Mouse (Mus musculus): Measurements from ENCODE around the gene Shisa9. TPM values are rescaled to one million over a fixed set of nuclear protein-coding genes. Genes with fewer than 3 reads are reported as not detected.

Gene Shisa9
- polyA plus RNA-seq, 1 experiment from 2014 or later = 0.97 TPM

DNA sequence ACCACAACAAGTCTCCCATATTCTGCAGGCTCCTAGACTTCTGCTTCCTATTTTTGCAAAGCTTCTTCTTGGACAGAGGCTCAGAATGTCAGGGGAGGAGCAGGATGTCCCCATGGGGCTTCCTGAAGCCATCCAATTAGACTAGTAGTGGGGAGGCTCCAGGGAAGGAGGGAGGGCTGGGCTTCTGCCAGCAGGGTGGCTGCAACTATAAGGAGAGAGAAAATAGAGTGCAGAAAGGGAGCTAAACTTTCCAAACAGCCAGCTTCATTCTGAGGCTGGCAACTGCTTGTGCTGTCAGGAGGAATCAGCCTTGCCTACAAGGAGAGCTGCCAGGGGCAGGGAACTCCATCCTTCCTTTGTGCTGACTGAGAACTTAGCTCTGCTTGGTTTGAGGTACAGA is 162.8 kb downstream of the Shisa9 start:
- H3K36me3 ChIP-seq = no peaks in the 10 kb centered on the region
- no peak overlapping the region for H3K27ac ChIP-seq
- H3K9ac ChIP-seq = no peak overlapping the region
- H3K9me3 ChIP-seq = no peaks in the 10 kb centered on the region
- no peaks in the 10 kb centered on the region for H3K27me3 ChIP-seq
- no peak overlapping the region for H3K4me3 ChIP-seq
- H3K4me2 ChIP-seq (replicated peaks) = no peak overlapping the region
- no peak for ATAC-seq (ENCODE audit: low FRiP score, low read depth)
- H3K4me1 ChIP-seq = no peaks in the 10 kb centered on the region

- H3K27me3 ChIP-seq = no peaks in the 10 kb centered on the region
- H3K36me3 ChIP-seq = no peaks in the 10 kb centered on the region
- H3K9ac ChIP-seq = no peak overlapping the region
- no peaks in the 10 kb centered on the region for H3K4me1 ChIP-seq
- ATAC-seq (ENCODE audit: low FRiP score, low read depth) = no peak
- H3K4me3 ChIP-seq = no peak overlapping the region
- no peaks in the 10 kb centered on the region for H3K9me3 ChIP-seq
- WGBS = 82% methylated on average over 4 of the region's 4 CpGs
- no peak overlapping the region for H3K4me2 ChIP-seq (replicated peaks)
- no peak overlapping the region for H3K27ac ChIP-seq
Measured at GRCm38 (mm10) chr16:12151986-12152385, 168.1 kb downstream of the Shisa9 start.

DNA sequence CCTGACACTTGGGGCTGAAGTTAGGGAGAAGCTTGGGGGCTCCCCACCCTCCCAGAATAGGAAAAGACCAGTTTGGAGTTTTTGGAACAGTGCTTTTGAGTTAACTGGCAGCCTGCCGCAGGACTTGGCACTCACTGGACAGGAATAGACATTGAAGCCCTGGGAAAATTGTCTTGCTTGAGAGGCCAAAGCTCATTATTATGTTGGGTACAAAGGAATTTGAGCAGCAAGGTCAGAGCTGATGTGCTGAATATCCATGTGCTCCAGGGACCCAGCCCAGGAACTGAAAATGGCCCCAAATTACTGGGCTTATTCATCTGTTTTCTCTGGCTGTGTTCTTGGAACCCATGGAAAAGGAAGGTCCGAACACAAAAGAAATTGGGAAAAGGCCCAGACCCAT is 170.6 kb downstream of the Shisa9 start:
- Histone ChIP-seq H3K4me3 (no peak overlapping the region), H3K36me3 (no peaks in the 10 kb centered on the region), H3K4me1 (no peaks in the 10 kb centered on the region), H3K9ac (no peak overlapping the region), H3K4me2 (replicated peaks) (no peak overlapping the region), H3K27me3 (no peaks in the 10 kb centered on the region), H3K9me3 (no peaks in the 10 kb centered on the region), H3K27ac (no peak overlapping the region)
- WGBS = 92% methylated on average over 2 of the region's 2 CpGs
- no peak for ATAC-seq (ENCODE audit: low FRiP score, low read depth)

- Histone ChIP-seq H3K9ac (no peak overlapping the region), H3K9me3 (no peaks in the 10 kb centered on the region), H3K27ac (no peak overlapping the region), H3K4me2 (replicated peaks) (no peak overlapping the region), H3K36me3 (no peaks in the 10 kb centered on the region), H3K4me3 (no peak overlapping the region), H3K4me1 (no peaks in the 10 kb centered on the region), H3K27me3 (no peaks in the 10 kb centered on the region)
- WGBS = 76% methylated on average over 1 of the region's 1 CpGs
- no peak for ATAC-seq (ENCODE audit: low FRiP score, low read depth)
Measured at GRCm38 (mm10) chr16:12173482-12174041, 189.6 kb downstream of the Shisa9 start.

DNA sequence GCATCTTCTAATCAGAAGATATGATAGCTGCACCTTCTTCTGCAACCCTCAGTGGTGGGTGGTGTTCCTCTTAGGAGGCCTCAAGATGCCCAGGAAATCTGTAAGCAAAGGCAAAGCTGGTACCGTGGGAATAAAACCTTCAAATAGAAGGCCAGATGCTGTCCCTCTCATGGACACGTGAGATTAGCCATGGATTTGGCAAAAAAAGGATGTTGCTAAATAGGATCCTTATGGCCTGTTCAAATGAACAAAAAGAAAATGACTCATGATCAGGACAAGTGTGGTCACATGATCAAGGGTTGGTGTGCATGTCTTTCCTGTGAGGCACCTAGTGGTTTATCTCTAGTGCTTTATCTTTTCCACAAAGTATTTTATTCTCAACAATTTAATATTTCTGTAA is 194.1 kb downstream of the Shisa9 start:
- 78% methylated on average over 2 of the region's 2 CpGs for WGBS
- H3K4me1 ChIP-seq = no peaks in the 10 kb centered on the region
- no peak overlapping the region for H3K27ac ChIP-seq
- no peaks in the 10 kb centered on the region for H3K27me3 ChIP-seq
- no peak overlapping the region for H3K4me3 ChIP-seq
- no peaks in the 10 kb centered on the region for H3K9me3 ChIP-seq
- no peak for ATAC-seq (ENCODE audit: low FRiP score, low read depth)
- no peak overlapping the region for H3K4me2 ChIP-seq (replicated peaks)
- H3K9ac ChIP-seq = no peak overlapping the region
- no peaks in the 10 kb centered on the region for H3K36me3 ChIP-seq

DNA sequence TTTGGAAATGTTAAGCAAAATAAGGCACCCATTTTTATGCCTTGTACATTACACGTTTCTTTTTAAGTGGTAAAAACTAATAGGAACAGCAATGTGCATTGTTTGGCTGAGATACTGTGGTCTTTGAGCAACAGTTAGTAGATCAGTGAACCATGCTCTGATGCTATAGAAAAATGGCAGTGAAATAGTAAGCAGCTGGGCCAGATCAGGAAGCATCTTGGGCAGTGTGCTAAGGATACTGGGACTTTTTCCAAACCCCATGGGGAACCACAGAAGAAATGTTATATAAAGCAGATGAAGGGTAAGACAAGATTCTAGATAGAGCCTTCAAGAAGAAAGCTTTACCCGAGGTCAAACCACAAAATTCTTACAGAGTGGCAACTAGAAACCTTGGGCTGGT is 205.8 kb downstream of the Shisa9 start:
- H3K4me1 ChIP-seq = no peaks in the 10 kb centered on the region
- H3K36me3 ChIP-seq = no peaks in the 10 kb centered on the region
- no peak overlapping the region for H3K4me3 ChIP-seq
- no peaks in the 10 kb centered on the region for H3K9me3 ChIP-seq
- no peak for ATAC-seq (ENCODE audit: low FRiP score, low read depth)
- no peaks in the 10 kb centered on the region for H3K27me3 ChIP-seq
- H3K27ac ChIP-seq = no peak overlapping the region
- H3K4me2 ChIP-seq (replicated peaks) = no peak overlapping the region
- H3K9ac ChIP-seq = no peak overlapping the region
- 86% methylated on average over 2 of the region's 2 CpGs for WGBS

- Histone ChIP-seq H3K27me3 (no peaks in the 10 kb centered on the region), H3K4me3 (no peak overlapping the region), H3K4me2 (replicated peaks) (no peak overlapping the region), H3K4me1 (no peaks in the 10 kb centered on the region), H3K9me3 (no peaks in the 10 kb centered on the region), H3K36me3 (no peaks in the 10 kb centered on the region), H3K9ac (no peak overlapping the region), H3K27ac (no peak overlapping the region)
- ATAC-seq (ENCODE audit: low FRiP score, low read depth) = no peak
- 94% methylated on average over 4 of the region's 4 CpGs for WGBS
Measured at GRCm38 (mm10) chr16:12196841-12197240, 212.9 kb downstream of the Shisa9 start.

GRCm38 (mm10) chr16:12197611-12198010 is 213.7 kb downstream of the Shisa9 start:
- H3K4me2 ChIP-seq (replicated peaks) = no peak overlapping the region
- no peaks in the 10 kb centered on the region for H3K36me3 ChIP-seq
- no peak overlapping the region for H3K4me3 ChIP-seq
- H3K4me1 ChIP-seq = no peaks in the 10 kb centered on the region
- no peak overlapping the region for H3K27ac ChIP-seq
- H3K9ac ChIP-seq = no peak overlapping the region
- WGBS = 40% methylated on average over 5 of the region's 5 CpGs
- H3K27me3 ChIP-seq = no peaks in the 10 kb centered on the region
- H3K9me3 ChIP-seq = no peaks in the 10 kb centered on the region
- ATAC-seq (ENCODE audit: low FRiP score, low read depth) = no peak

GRCm38 (mm10) chr16:12201216-12201615 is 217.3 kb downstream of the Shisa9 start:
- Histone ChIP-seq H3K4me1 (no peaks in the 10 kb centered on the region), H3K9me3 (no peaks in the 10 kb centered on the region), H3K27me3 (no peaks in the 10 kb centered on the region), H3K27ac (no peak overlapping the region), H3K36me3 (no peaks in the 10 kb centered on the region), H3K9ac (no peak overlapping the region), H3K4me3 (no peak overlapping the region), H3K4me2 (replicated peaks) (no peak overlapping the region)
- no peak for ATAC-seq (ENCODE audit: low FRiP score, low read depth)
- 28% methylated on average over 3 of the region's 3 CpGs for WGBS

GRCm38 (mm10) chr16:12202151-12202550 is 218.2 kb downstream of the Shisa9 start:
- H3K27ac ChIP-seq = no peak overlapping the region
- no peaks in the 10 kb centered on the region for H3K36me3 ChIP-seq
- 68% methylated on average over 3 of the region's 3 CpGs for WGBS
- no peaks in the 10 kb centered on the region for H3K27me3 ChIP-seq
- no peaks in the 10 kb centered on the region for H3K9me3 ChIP-seq
- no peaks in the 10 kb centered on the region for H3K4me1 ChIP-seq
- no peak for ATAC-seq (ENCODE audit: low FRiP score, low read depth)
- H3K4me2 ChIP-seq (replicated peaks) = no peak overlapping the region
- H3K9ac ChIP-seq = no peak overlapping the region
- no peak overlapping the region for H3K4me3 ChIP-seq

GRCm38 (mm10) chr16:12203055-12203454 is 219.1 kb downstream of the Shisa9 start:
- no peaks in the 10 kb centered on the region for H3K4me1 ChIP-seq
- no peaks in the 10 kb centered on the region for H3K36me3 ChIP-seq
- no peak overlapping the region for H3K9ac ChIP-seq
- H3K27me3 ChIP-seq = no peaks in the 10 kb centered on the region
- ATAC-seq (ENCODE audit: low FRiP score, low read depth) = no peak
- H3K9me3 ChIP-seq = no peaks in the 10 kb centered on the region
- H3K4me2 ChIP-seq (replicated peaks) = no peak overlapping the region
- no peak overlapping the region for H3K4me3 ChIP-seq
- no peak overlapping the region for H3K27ac ChIP-seq
- WGBS = 82% methylated on average over 2 of the region's 2 CpGs

DNA sequence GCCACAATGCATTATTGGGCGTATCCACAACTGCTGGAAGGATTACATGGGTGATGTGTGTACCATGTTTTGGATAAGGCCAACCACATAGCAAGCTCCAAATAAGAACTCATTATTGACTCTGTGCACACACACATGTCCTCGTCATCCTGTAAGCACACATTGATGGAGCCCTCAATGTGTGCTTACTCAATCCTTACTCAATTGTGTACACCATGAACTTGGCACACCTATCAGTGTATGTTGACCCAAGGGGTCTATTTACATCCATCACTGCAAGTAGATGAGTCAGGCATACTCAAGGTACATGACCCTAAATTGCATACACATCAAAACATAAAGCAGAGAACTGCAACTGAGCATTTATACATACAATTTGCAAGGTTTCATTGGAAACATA is 220.5 kb downstream of the Shisa9 start:
- H3K4me2 ChIP-seq (replicated peaks) = no peak overlapping the region
- H3K4me3 ChIP-seq = no peak overlapping the region
- H3K27me3 ChIP-seq = no peaks in the 10 kb centered on the region
- no peaks in the 10 kb centered on the region for H3K4me1 ChIP-seq
- no peak overlapping the region for H3K27ac ChIP-seq
- H3K9me3 ChIP-seq = no peaks in the 10 kb centered on the region
- ATAC-seq (ENCODE audit: low FRiP score, low read depth) = no peak
- no peaks in the 10 kb centered on the region for H3K36me3 ChIP-seq
- 83% methylated on average over 2 of the region's 2 CpGs for WGBS
- no peak overlapping the region for H3K9ac ChIP-seq

DNA sequence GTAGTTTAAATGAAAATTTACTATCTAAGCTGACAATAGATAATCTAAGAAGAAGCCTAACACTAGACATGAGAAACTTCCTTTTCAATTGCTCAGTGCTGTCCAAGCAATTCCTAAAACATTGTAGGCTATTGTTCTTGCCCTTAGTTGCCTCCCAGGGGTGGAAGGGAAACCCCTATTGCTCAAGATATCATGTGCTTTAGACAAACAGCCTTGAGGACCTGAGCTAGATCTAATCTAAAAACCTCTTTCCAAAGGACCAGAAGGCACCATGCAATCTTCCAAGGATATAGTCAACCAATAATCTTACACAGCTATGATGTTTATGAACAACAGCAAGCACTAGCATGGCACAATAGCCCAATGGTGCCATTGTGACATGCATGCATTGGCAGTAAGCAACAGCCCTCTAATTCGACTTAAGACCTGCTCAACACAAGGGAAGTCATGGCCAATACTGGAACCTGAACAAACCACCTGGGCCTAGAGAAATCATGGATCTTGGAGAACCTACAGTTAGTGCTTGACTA is 222.6 kb downstream of the Shisa9 start:
- H3K36me3 ChIP-seq = no peaks in the 10 kb centered on the region
- no peaks in the 10 kb centered on the region for H3K9me3 ChIP-seq
- no peak overlapping the region for H3K4me2 ChIP-seq (replicated peaks)
- ATAC-seq (ENCODE audit: low FRiP score, low read depth) = no peak
- WGBS = 64% methylated on average over 1 of the region's 1 CpGs
- H3K9ac ChIP-seq = no peak overlapping the region
- H3K4me3 ChIP-seq = no peak overlapping the region
- H3K27ac ChIP-seq = no peak overlapping the region
- no peaks in the 10 kb centered on the region for H3K4me1 ChIP-seq
- no peaks in the 10 kb centered on the region for H3K27me3 ChIP-seq
